Mouse (Mus musculus): Measurements from ENCODE around the gene Cab39l. TPM values are rescaled to one million over a fixed set of nuclear protein-coding genes. Genes with fewer than 3 reads are reported as not detected.
A peak's percentile ranks its signal among the peaks of the same experiment; 100 is the strongest.
"Not testable (repeated sequence)": the region's sequence is repeated elsewhere in the genome, so short reads cannot be mapped to it uniquely, and the experiment has no call there.

The Cab39l gene
- polyA plus RNA-seq, 1 experiment: not detected

DNA sequence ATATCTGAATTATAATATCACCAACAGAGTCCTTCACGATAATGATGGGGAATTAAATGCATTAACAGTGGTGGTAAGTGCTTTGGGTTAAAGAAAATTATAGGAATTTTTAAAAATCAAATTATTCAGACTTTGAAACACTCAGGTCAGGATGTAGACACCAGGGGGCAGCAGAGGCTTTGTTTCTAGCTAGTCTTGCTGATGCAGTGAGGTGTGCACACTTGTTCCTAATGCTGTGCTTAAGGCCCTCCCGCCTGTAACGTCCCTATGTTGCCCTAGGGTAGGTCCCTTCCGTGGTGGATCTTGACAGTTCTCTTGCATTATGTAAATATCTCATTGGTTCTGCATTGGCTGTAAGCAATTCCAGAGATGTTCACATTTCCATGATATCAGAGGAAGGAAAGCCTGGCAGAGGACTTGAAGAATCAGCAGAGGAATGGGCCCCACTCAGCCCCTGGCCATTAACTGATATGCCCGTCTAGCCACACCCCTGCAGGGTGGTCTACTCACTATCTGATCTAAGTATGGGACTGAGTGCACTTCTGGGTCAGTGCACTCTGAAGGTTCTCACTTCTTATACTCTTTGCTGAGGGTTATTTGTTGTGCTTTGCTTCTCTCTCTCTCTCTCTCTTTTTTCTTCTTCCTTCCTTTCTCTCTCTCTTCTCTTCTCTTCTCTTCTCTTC, 165.0 kb downstream of the Cab39l start:
- Histone ChIP-seq H3K4me3 (ENCODE audit: insufficient read depth, low read depth, low read length) (no peak overlapping the region), H3K4me1 (ENCODE audit: control insufficient read depth, insufficient read depth, low read length) (no peaks in the 10 kb centered on the region), H3K27ac (ENCODE audit: insufficient read depth, low read depth, low read length) (no peak overlapping the region)
- 17% methylated on average over 5 of the region's 5 CpGs for WGBS
- TF ChIP-seq POLR2A (IDR thresholded peaks at IDR 0.05; ENCODE audit: insufficient read depth, low read depth, low read length) (no peak), CTCF (IDR thresholded peaks at IDR 0.05; ENCODE audit: insufficient read depth, low read depth, low read length) (no peak)

DNA sequence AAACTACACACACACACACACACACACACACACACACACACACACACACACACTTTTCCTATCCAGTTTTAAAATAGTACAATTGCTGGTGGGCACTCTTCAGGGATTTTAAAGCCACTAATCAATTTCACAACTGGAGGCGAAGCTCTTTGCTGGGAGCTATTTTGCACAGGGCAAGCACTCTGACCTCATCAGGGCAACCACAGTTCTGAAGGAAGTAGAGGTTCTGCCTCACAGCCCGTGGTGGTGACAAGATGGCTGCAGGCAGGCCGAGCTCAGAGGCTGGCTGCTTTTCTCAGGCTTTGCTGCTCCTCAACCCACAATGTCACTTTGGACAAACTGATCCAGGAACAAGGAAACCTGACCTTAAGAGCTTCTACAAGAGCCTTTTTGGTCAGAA, 166.2 kb downstream of the Cab39l start:
- 78% methylated on average over 3 of the region's 3 CpGs for WGBS
- Histone ChIP-seq H3K4me3 (ENCODE audit: insufficient read depth, low read depth, low read length) (no peak overlapping the region), H3K4me1 (ENCODE audit: control insufficient read depth, insufficient read depth, low read length) (no peaks in the 10 kb centered on the region), H3K27ac (ENCODE audit: insufficient read depth, low read depth, low read length) (no peak overlapping the region)
- no peak for TF ChIP-seq CTCF (IDR thresholded peaks at IDR 0.05; ENCODE audit: insufficient read depth, low read depth, low read length)
- TF ChIP-seq POLR2A (IDR thresholded peaks at IDR 0.05; ENCODE audit: insufficient read depth, low read depth, low read length): no peak

DNA sequence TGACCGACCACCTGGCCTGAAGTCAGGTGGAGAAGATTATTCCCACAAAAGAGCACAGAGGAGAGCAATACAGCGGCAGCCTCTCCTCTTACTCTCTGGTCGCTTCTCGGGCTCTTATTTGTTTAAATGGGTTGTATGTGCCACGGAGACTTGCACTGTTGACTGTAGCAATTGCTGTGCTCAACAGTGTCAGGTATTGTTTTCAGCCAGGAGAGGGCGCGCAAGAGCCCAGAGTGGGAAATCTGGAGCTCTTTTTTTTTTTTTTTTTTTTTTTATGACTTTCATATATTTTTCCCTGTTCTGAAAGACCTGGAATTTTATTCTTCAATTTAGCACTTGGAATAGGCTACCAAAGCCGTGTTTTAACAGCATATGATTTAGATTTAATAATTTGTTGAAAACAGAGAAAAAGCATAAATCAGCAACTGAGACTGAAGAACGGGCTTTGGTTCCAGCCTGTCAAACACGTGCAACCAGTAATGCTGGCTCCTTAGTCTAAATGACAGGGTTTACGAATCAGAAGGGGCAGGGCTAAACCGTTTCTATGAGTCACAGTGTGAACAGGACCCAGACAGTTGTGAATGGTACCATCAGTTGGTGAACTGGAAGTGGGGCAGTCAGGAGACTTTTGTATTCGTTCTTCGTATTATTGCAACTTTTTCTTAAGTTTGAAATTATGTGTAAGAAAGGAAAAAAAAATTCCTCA, 172.3 kb downstream of the Cab39l start:
- no peak for TF ChIP-seq POLR2A (IDR thresholded peaks at IDR 0.05; ENCODE audit: insufficient read depth, low read depth, low read length)
- TF ChIP-seq CTCF (IDR thresholded peaks at IDR 0.05; ENCODE audit: insufficient read depth, low read depth, low read length): no peak
- no peaks in the 10 kb centered on the region for H3K4me1 ChIP-seq (ENCODE audit: control insufficient read depth, insufficient read depth, low read length)

DNA sequence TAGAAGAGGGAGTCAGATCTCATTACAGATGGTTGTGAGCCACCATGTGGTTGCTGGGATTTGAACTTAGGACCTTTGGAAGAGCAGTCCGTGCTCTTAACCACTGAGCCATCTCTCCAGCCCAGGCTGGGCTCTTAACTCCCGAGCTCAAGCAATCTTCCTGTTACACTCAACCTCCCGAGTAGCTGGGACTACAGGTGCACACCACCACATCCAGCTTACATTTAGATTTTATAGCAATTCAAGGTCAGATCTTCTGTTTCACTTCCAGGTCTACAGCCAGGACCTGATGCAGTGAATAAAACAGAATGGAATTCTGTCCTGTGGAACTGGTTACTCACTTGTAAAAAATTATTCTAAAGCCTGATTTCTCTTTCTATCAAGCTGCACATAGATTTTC, 173.4 kb downstream of the Cab39l start:
- not testable (repeated sequence) for H3K27ac ChIP-seq (ENCODE audit: insufficient read depth, low read depth, low read length); H3K4me3 ChIP-seq (ENCODE audit: insufficient read depth, low read depth, low read length); H3K4me1 ChIP-seq (ENCODE audit: control insufficient read depth, insufficient read depth, low read length)
- WGBS: 91% methylated on average over 3 of the region's 3 CpGs

More for the DNA sequence above, 172.3 kb downstream of the Cab39l start:
- Histone ChIP-seq H3K4me3 (ENCODE audit: insufficient read depth, low read depth, low read length) (no peak overlapping the region), H3K27ac (ENCODE audit: insufficient read depth, low read depth, low read length) (no peak overlapping the region)
- WGBS: 40% methylated on average over 14 of the region's 14 CpGs

DNA sequence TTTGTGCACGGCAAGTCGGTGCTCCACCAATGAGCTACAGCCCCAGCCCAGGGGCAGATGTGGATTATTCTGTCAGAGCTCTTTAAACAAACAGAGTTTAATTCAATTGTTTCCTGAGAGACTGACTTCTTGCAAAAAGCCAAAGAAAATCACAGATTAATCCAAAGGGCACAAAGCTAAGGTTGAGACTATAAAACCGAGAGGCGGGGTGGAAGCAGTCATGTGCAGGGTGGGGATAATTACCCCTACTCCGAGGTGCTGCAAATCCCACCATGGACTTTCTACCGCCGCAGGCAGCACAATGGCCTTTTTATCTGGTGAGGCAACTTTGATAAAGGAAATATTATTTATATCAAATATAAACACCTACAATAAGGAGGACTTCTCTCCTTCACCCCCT, 176.0 kb downstream of the Cab39l start:
- H3K4me3 ChIP-seq (ENCODE audit: insufficient read depth, low read depth, low read length): no peak overlapping the region
- H3K27ac ChIP-seq (ENCODE audit: insufficient read depth, low read depth, low read length): no peak overlapping the region
- WGBS: 59% methylated on average over 7 of the region's 7 CpGs
- TF ChIP-seq CTCF (IDR thresholded peaks at IDR 0.05; ENCODE audit: insufficient read depth, low read depth, low read length) (no peak), POLR2A (IDR thresholded peaks at IDR 0.05; ENCODE audit: insufficient read depth, low read depth, low read length) (no peak)
- H3K4me1 ChIP-seq (ENCODE audit: control insufficient read depth, insufficient read depth, low read length): no peaks in the 10 kb centered on the region

DNA sequence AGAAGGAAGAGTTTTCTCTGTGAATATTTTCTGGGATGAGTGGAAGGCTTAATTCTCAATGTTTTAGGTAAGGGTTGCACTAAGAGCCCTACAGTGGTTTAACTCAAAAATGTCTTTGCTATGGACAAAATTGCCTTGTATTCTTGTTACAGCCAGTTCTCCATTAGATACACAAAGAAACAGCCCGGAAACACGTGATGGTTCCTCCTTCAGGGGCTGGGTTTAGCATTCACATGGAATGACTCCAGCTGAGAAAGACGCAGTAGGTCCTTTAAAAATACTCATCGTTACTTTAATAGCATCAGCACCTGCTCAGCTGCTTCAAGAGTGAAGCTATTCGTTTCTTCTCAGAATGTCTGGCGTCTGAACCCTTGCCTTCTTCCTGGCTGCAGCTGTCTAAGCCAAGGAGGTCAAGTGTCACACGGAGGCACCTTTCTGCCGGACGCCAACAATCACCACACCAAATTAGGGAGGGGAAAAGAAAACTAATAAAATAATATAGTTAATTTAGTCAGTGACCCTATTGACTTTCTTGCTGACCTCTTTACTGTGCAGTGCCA, 183.6 kb downstream of the Cab39l start:
- 39% methylated on average over 9 of the region's 9 CpGs for WGBS
- TF ChIP-seq CTCF (IDR thresholded peaks at IDR 0.05; ENCODE audit: insufficient read depth, low read depth, low read length): no peak
- no peak for TF ChIP-seq POLR2A (IDR thresholded peaks at IDR 0.05; ENCODE audit: insufficient read depth, low read depth, low read length)
- Histone ChIP-seq H3K27ac (ENCODE audit: insufficient read depth, low read depth, low read length) (no peak overlapping the region), H3K4me3 (ENCODE audit: insufficient read depth, low read depth, low read length) (no peak overlapping the region), H3K4me1 (ENCODE audit: control insufficient read depth, insufficient read depth, low read length) (peaks cover 16% of the 10 kb centered on the region)

DNA sequence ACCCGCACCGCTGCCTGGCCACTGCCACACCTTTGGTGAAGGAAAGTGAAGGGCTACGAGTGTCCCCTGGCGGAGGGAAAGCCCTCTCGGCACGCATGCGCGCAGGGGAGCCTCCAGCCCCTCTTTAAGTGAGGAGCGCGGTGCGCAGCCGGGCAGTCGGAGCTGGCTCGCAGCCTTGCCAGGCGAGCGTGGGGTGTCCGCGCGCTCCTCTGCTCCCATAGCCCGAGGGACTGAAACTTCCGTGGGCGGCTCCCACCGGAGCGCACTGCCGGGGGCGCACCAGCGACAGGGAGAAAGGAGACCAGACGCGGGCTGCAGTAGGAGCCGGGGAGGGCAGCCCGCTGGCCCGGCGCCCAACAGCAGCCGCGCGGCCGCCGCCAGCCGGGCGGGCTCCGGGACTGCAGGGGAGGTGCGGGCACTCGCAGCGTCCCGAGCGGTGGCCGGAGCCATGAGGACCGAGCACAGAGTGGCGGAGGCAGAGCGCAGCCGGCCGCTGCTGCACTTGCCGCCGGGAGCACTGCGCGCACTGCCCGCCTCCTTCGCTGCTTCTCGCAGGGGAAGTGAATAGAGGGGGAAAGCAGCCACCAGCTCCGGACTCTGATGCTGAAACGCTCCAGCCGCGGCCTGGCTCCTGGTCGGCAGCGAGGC, 184.5 kb downstream of the Cab39l start, which contains the start of gene Shisa2:
Shisa2 (plus strand) TSS at position 151 of the 648 bp plus-strand sequence.
- WGBS: under 1% methylated on average over 65 of the region's 65 CpGs
- H3K4me1 ChIP-seq (ENCODE audit: control insufficient read depth, insufficient read depth, low read length): peaks cover 16% of the 10 kb centered on the region
- TF ChIP-seq POLR2A (IDR thresholded peaks at IDR 0.05; ENCODE audit: insufficient read depth, low read depth, low read length) (peak; percentile 79), CTCF (IDR thresholded peaks at IDR 0.05; ENCODE audit: insufficient read depth, low read depth, low read length) (0 out of 2 replicates have a peak, but pooled peaks have one; percentile 15)
- peak within 1 kb of the TSS; percentile 17; the same call in 1 of the 2 replicates for H3K27ac ChIP-seq (ENCODE audit: insufficient read depth, low read depth, low read length)
- H3K4me3 ChIP-seq (ENCODE audit: insufficient read depth, low read depth, low read length): peak within 1 kb of the TSS; percentile 66

DNA sequence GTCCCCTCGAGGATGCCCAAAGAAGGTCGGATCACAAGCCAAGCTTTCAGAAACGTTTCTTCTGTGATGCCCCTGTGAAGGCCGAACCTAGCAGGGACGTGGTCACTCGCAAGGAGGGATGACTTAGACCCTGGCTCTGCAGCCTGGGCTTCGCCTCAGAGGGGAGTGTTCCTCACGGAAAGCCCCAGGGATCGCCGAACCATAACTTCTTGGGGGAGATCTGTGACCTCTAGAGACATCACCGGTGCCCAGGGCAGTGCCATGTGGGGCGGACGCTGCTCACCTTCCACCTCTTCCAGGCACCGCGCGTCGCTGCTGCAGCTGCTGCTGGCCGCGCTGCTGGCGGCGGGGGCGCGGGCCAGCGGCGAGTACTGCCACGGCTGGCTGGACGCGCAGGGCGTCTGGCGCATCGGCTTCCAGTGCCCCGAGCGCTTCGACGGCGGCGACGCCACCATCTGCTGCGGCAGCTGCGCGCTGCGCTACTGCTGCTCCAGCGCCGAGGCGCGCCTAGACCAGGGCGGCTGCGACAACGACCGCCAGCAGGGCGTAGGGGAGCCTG, 185.1 kb downstream of the Cab39l start:
- under 1% methylated on average over 51 of the region's 51 CpGs for WGBS
- peaks cover 16% of the 10 kb centered on the region for H3K4me1 ChIP-seq (ENCODE audit: control insufficient read depth, insufficient read depth, low read length)
- no peak for TF ChIP-seq POLR2A (IDR thresholded peaks at IDR 0.05; ENCODE audit: insufficient read depth, low read depth, low read length)
- 0 out of 2 replicates have a peak, but pooled peaks have one; percentile 13 for TF ChIP-seq CTCF (IDR thresholded peaks at IDR 0.05; ENCODE audit: insufficient read depth, low read depth, low read length)
- peak overlapping the region; percentile 66 for H3K4me3 ChIP-seq (ENCODE audit: insufficient read depth, low read depth, low read length)
- H3K27ac ChIP-seq (ENCODE audit: insufficient read depth, low read depth, low read length): peak overlapping the region; percentile 17; the same call in 1 of the 2 replicates

All from olfactory bulb, adult 2 months (tissue).